Mouse (Mus musculus): ENCODE measurements around the gene Slc16a10. TPM values are rescaled to one million over a fixed set of nuclear protein-coding genes. Genes with fewer than 3 reads are reported as not detected.

Slc16a10 gene
- 2.3 TPM for polyA plus RNA-seq (2014; fragmentation: Illumina TruSeq; extraction: RNeasy Lipid Tissue Mini Kit (QIAGEN cat#74804); ENCODE audit: low read depth, low replicate concordance)

GRCm38 (mm10) chr10:40141864-40142523, at the start of gene Slc16a10:
Gene Slc16a10, minus strand, starts transcription at chr10:40142258.

GRCm38 (mm10) chr10:40024554-40025428, 117.3 kb downstream of the Slc16a10 start, which contains the start of gene Mfsd4b1:
Gene Mfsd4b1, minus strand, starts transcription at chr10:40025268.

GRCm38 (mm10) chr10:39986466-39986865, 155.6 kb downstream of the Slc16a10 start, which contains the start of gene Mfsd4b5:
Gene Mfsd4b5, minus strand, starts transcription at chr10:39986646.

Other genes starting within 250 kb of the Slc16a10 start
- gene Mfsd4b4, start 243.0 kb downstream of the Slc16a10 start, polyA plus RNA-seq (2014; fragmentation: Illumina TruSeq; extraction: RNeasy Lipid Tissue Mini Kit (QIAGEN cat#74804); ENCODE audit: low read depth, low replicate concordance), result 6.6 TPM
- gene Mfsd4b2, start 215.3 kb downstream of the Slc16a10 start, polyA plus RNA-seq (2014; fragmentation: Illumina TruSeq; extraction: RNeasy Lipid Tissue Mini Kit (QIAGEN cat#74804); ENCODE audit: low read depth, low replicate concordance), result not detected
- gene Mfsd4b3, start 182.1 kb downstream of the Slc16a10 start, polyA plus RNA-seq (2014; fragmentation: Illumina TruSeq; extraction: RNeasy Lipid Tissue Mini Kit (QIAGEN cat#74804); ENCODE audit: low read depth, low replicate concordance), result 0.22 TPM
- not detected for gene Mfsd4b5, start 155.6 kb downstream of the Slc16a10 start, polyA plus RNA-seq (2014; fragmentation: Illumina TruSeq; extraction: RNeasy Lipid Tissue Mini Kit (QIAGEN cat#74804); ENCODE audit: low read depth, low replicate concordance)
- 0.84 TPM for gene Mfsd4b1, start 117.0 kb downstream of the Slc16a10 start, polyA plus RNA-seq (2014; fragmentation: Illumina TruSeq; extraction: RNeasy Lipid Tissue Mini Kit (QIAGEN cat#74804); ENCODE audit: low read depth, low replicate concordance)
- gene Rpf2, start 104.8 kb upstream of the Slc16a10 start, polyA plus RNA-seq (2014; fragmentation: Illumina TruSeq; extraction: RNeasy Lipid Tissue Mini Kit (QIAGEN cat#74804); ENCODE audit: low read depth, low replicate concordance), result 165 TPM
- 41.2 TPM for gene Gtf3c6, start 115.8 kb upstream of the Slc16a10 start, polyA plus RNA-seq (2014; fragmentation: Illumina TruSeq; extraction: RNeasy Lipid Tissue Mini Kit (QIAGEN cat#74804); ENCODE audit: low read depth, low replicate concordance)
- gene Amd1, start 159.9 kb upstream of the Slc16a10 start, polyA plus RNA-seq (2014; fragmentation: Illumina TruSeq; extraction: RNeasy Lipid Tissue Mini Kit (QIAGEN cat#74804); ENCODE audit: low read depth, low replicate concordance), result 129 TPM
- gene Cdk19, start 197.3 kb upstream of the Slc16a10 start, polyA plus RNA-seq (2014; fragmentation: Illumina TruSeq; extraction: RNeasy Lipid Tissue Mini Kit (QIAGEN cat#74804); ENCODE audit: low read depth, low replicate concordance), result 45.9 TPM

Data from testis, adult 10 weeks (tissue).